Mouse (Mus musculus): ENCODE data around the gene Cep85l. TPM values are rescaled to one million over a fixed set of nuclear protein-coding genes. Genes with fewer than 3 reads are reported as not detected.

The Cep85l gene
- polyA plus RNA-seq, 1 experiment from 2014 or later, result 6.6 TPM

- no peaks in the 10 kb centered on the region for H3K4me1 ChIP-seq
- WGBS, result 71% methylated on average over 6 of the region's 6 CpGs
- no peak for ATAC-seq (replicated peaks)
Observed at GRCm38 (mm10) chr10:53388227-53388920, 8.6 kb upstream of the Cep85l start.

DNA sequence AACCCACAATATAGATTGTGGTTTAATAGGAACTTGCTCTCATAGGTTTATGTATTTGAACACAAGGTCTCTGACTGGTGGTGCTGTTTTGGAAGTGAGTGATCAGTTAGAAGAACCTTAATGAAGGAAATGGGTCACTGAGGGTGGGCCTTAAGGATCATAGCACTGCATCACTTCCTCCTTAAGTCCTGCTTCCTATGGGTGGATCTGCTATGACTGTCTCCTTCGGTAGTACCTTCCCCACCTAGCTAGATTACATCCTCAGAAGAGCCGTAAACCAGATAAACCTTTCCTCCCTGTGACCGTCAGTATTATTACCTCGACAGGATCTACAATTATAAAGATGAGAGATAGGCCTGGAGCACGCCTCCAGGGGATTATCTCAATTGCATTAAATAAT, 5.7 kb upstream of the Cep85l start:
- no peak overlapping the region for H3K4me3 ChIP-seq
- H3K4me1 ChIP-seq, result peaks cover under 1% of the 10 kb centered on the region; the same call in 1 of the 2 replicates
- no peaks in the 10 kb centered on the region for H3K9me3 ChIP-seq
- H3K4me2 ChIP-seq, result no peak overlapping the region
- no peaks in the 10 kb centered on the region for H3K27me3 ChIP-seq (replicated peaks)
- H3K9ac ChIP-seq, result no peak overlapping the region
- no peak for ATAC-seq (replicated peaks)
- H3K36me3 ChIP-seq (replicated peaks), result no peaks in the 10 kb centered on the region
- 79% methylated on average over 5 of the region's 5 CpGs for WGBS
- no peak overlapping the region for H3K27ac ChIP-seq

More at GRCm38 (mm10) chr10:53388227-53388920, 8.6 kb upstream of the Cep85l start:
- Histone ChIP-seq H3K4me2 (no peak overlapping the region), H3K9me3 (no peaks in the 10 kb centered on the region), H3K36me3 (replicated peaks) (no peaks in the 10 kb centered on the region), H3K27me3 (replicated peaks) (no peaks in the 10 kb centered on the region), H3K9ac (no peak overlapping the region), H3K27ac (no peak overlapping the region), H3K4me3 (no peak overlapping the region)

DNA sequence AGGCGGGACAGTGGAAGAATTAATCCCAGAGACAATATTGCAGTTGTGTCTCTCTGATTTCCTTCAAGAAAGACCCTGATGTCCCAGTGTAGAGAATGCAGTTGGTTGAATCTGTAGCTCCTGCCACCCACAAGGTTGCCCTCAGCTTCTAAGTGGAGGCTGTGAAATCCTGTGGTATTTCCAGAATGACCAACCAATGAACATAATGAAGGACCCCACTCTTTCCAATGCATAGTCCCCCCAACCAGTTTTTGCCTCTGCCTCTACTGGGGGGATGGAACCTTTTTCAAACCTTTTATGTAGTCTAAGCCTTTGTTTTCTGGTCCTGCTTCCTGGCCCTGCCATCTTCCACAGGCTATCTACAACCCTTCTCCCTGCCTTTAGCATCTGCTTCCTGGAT, 5.1 kb upstream of the Cep85l start:
- no peak for ATAC-seq (replicated peaks)
- peaks cover 5% of the 10 kb centered on the region; the same call in 1 of the 2 replicates for H3K4me1 ChIP-seq
- no peak overlapping the region for H3K9ac ChIP-seq
- WGBS, result 95% methylated on average over 1 of the region's 1 CpGs
- no peak overlapping the region for H3K4me3 ChIP-seq
- no peak overlapping the region for H3K4me2 ChIP-seq
- no peaks in the 10 kb centered on the region for H3K36me3 ChIP-seq (replicated peaks)
- no peaks in the 10 kb centered on the region for H3K27me3 ChIP-seq (replicated peaks)
- no peak overlapping the region for H3K27ac ChIP-seq
- H3K9me3 ChIP-seq, result no peaks in the 10 kb centered on the region

- H3K9me3 ChIP-seq, result no peaks in the 10 kb centered on the region
- no peak overlapping the region for H3K4me2 ChIP-seq
- no peak overlapping the region for H3K9ac ChIP-seq
- no peak overlapping the region for H3K4me3 ChIP-seq
- no peaks in the 10 kb centered on the region for H3K27me3 ChIP-seq (replicated peaks)
- H3K27ac ChIP-seq, result no peak overlapping the region
- no peaks in the 10 kb centered on the region for H3K36me3 ChIP-seq (replicated peaks)
- peaks cover 14% of the 10 kb centered on the region for H3K4me1 ChIP-seq
- WGBS, result 65% methylated on average over 7 of the region's 7 CpGs
- no peak for ATAC-seq (replicated peaks)
Observed at GRCm38 (mm10) chr10:53382696-53383365, 3.1 kb upstream of the Cep85l start.

GRCm38 (mm10) chr10:53378981-53379708, 602 bp downstream of the Cep85l start:
- H3K4me3 ChIP-seq, result peak overlapping the region; percentile 75
- no peaks in the 10 kb centered on the region for H3K36me3 ChIP-seq (replicated peaks)
- H3K27me3 ChIP-seq (replicated peaks), result no peaks in the 10 kb centered on the region
- H3K9me3 ChIP-seq, result no peaks in the 10 kb centered on the region
- peak overlapping the region; percentile 89 for H3K9ac ChIP-seq
- WGBS, result under 1% methylated on average over 58 of the region's 59 CpGs
- peaks cover 30% of the 10 kb centered on the region for H3K4me1 ChIP-seq
- H3K4me2 ChIP-seq, result peak overlapping the region; percentile 56
- peak; percentile 86 for ATAC-seq (replicated peaks)
- H3K27ac ChIP-seq, result peak overlapping the region; percentile 94

DNA sequence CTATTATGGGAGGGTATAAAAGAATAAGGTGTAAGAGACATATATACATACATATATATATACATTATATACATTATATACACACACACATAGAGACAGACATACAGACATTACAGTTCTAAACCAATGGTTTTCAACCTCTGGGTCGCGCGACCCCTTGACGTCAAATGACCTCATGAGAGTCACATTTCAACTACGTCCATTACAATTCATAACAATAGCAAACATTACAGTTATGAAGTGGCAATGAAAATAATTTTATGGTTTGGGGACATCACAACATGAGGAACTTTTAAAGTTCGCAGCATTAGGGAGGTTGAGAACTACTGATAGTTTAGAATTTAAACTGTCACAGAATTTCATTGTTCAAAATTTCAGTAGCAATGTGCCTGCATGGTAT, 1.5 kb downstream of the Cep85l start:
- Histone ChIP-seq H3K9ac (0 out of 2 replicates have a peak overlapping the region, but pooled peaks have one; percentile 89), H3K4me1 (peaks cover 30% of the 10 kb centered on the region), H3K4me3 (peak overlapping the region; percentile 75), H3K36me3 (replicated peaks) (no peaks in the 10 kb centered on the region), H3K27me3 (replicated peaks) (no peaks in the 10 kb centered on the region), H3K4me2 (peak overlapping the region; percentile 56), H3K9me3 (no peaks in the 10 kb centered on the region), H3K27ac (no peak overlapping the region)
- ATAC-seq (replicated peaks), result no peak
- WGBS, result 80% methylated on average over 6 of the region's 6 CpGs

GRCm38 (mm10) chr10:53377096-53377495, 2.7 kb downstream of the Cep85l start:
- no peak for ATAC-seq (replicated peaks)
- Histone ChIP-seq H3K4me3 (0 out of 2 replicates have a peak overlapping the region, but pooled peaks have one; percentile 1), H3K27me3 (replicated peaks) (no peaks in the 10 kb centered on the region), H3K4me1 (peaks cover 30% of the 10 kb centered on the region), H3K9me3 (no peaks in the 10 kb centered on the region), H3K4me2 (peak overlapping the region; percentile 34), H3K9ac (0 out of 2 replicates have a peak overlapping the region, but pooled peaks have one; percentile 14), H3K27ac (no peak overlapping the region), H3K36me3 (replicated peaks) (no peaks in the 10 kb centered on the region)

DNA sequence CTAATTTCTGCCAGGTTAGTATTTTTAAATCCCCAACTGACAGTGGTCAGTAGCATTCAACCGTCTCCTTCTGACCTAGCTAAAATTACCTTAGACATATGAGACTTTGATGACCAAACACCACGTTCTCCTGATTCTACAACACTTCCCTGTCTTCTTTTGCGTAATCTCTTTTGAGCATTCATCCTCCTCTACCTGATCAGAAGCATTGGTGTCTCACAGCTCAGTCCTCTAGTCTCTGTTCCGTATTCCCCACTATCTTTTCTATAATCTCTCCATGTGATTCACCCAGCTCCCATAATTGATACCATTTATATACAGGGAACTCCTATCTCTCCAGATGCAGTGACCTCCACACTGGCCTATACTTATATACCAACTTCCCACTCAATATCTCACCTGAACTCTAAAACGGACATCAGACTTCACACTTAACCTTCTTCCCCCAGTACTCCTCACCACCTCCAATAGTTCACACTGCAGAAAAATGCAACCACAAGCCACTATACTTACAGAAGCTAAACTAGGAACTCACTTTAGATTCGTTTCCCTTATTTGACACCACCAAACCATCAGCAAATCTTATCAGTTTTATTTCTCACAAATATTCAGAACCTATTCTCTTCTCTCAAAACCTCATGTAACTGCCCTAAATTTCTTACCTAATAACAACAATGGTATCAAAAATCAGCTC, 5.7 kb downstream of the Cep85l start:
- Histone ChIP-seq H3K4me3 (no peak overlapping the region), H3K4me1 (peaks cover 26% of the 10 kb centered on the region), H3K9ac (no peak overlapping the region), H3K4me2 (no peak overlapping the region), H3K36me3 (replicated peaks) (no peaks in the 10 kb centered on the region), H3K27me3 (replicated peaks) (no peaks in the 10 kb centered on the region), H3K9me3 (no peaks in the 10 kb centered on the region), H3K27ac (no peak overlapping the region)
- 95% methylated on average over 6 of the region's 6 CpGs for WGBS
- no peak for ATAC-seq (replicated peaks)

DNA sequence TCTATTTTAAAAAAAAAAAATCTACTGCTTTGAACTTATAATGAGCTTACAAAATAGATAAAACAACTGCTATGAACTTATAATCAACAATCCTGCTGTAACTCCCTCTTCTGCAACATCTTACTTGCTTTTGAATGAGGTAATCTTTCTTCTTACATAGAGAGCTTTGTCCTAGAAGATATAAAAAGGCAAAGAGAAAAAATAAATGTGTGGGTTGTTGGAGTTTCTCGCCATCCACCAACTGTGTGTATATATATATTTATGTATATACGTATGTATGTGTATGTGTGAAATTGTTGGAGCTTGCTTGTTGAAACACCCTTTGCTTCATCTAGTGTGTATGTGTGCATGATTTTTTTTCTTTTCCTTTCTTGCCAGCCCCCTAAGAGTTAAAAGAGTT, 12.5 kb downstream of the Cep85l start:
- Histone ChIP-seq H3K4me1 (no peaks in the 10 kb centered on the region), H3K4me2 (no peak overlapping the region), H3K9ac (no peak overlapping the region), H3K9me3 (no peaks in the 10 kb centered on the region), H3K36me3 (replicated peaks) (no peaks in the 10 kb centered on the region), H3K27me3 (replicated peaks) (no peaks in the 10 kb centered on the region), H3K27ac (no peak overlapping the region), H3K4me3 (no peak overlapping the region)
- no peak for ATAC-seq (replicated peaks)
- WGBS, result 97% methylated on average over 2 of the region's 2 CpGs

- ATAC-seq (replicated peaks), result no peak
- Histone ChIP-seq H3K4me2 (no peak overlapping the region), H3K27ac (no peak overlapping the region), H3K9me3 (no peaks in the 10 kb centered on the region), H3K4me3 (no peak overlapping the region), H3K27me3 (replicated peaks) (no peaks in the 10 kb centered on the region), H3K9ac (no peak overlapping the region), H3K4me1 (no peaks in the 10 kb centered on the region), H3K36me3 (replicated peaks) (no peaks in the 10 kb centered on the region)
Observed at GRCm38 (mm10) chr10:53364311-53364710, 15.4 kb downstream of the Cep85l start.

DNA sequence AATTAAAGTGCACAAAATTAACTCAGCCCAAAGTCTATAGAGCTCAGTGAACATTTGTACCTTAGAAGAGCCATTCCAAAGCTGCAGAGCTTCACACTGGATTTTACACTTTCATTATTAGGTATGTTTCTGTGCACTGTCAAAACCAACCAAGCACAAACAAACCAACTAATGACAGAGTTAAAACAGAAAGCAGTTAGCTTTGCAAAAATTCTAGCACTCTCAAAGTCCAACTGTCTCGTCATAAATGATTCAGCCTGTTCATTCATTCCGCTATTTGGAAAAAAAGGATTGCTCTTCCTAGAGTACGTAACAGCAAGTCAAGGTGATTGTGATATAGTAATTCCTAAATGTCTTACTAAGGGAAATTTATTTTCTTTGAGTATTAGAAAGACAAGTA, 20.7 kb downstream of the Cep85l start:
- no peak for ATAC-seq (replicated peaks)
- Histone ChIP-seq H3K9me3 (no peaks in the 10 kb centered on the region), H3K4me2 (no peak overlapping the region), H3K27ac (no peak overlapping the region), H3K4me3 (no peak overlapping the region), H3K9ac (no peak overlapping the region), H3K36me3 (replicated peaks) (peaks cover 4% of the 10 kb centered on the region; the same call in 1 of the 2 replicates), H3K27me3 (replicated peaks) (no peaks in the 10 kb centered on the region), H3K4me1 (no peaks in the 10 kb centered on the region)
- WGBS, result 91% methylated on average over 3 of the region's 3 CpGs

- ATAC-seq (replicated peaks), result no peak
- Histone ChIP-seq H3K9me3 (no peaks in the 10 kb centered on the region), H3K27me3 (replicated peaks) (no peaks in the 10 kb centered on the region), H3K4me2 (no peak overlapping the region), H3K27ac (no peak overlapping the region), H3K4me3 (no peak overlapping the region), H3K9ac (no peak overlapping the region), H3K36me3 (replicated peaks) (peaks cover 4% of the 10 kb centered on the region; the same call in 1 of the 2 replicates), H3K4me1 (no peaks in the 10 kb centered on the region)
- 87% methylated on average over 3 of the region's 3 CpGs for WGBS
Observed at GRCm38 (mm10) chr10:53353665-53354064, 26.1 kb downstream of the Cep85l start.
